Mouse (Mus musculus): ENCODE data around the gene Gm20388.

- TF ChIP-seq CTCF (IDR thresholded peaks at IDR 0.05; ENCODE audit: borderline replicate concordance, extremely low read depth, insufficient read depth, insufficient read length) = no peak
- TF ChIP-seq POLR2A (IDR thresholded peaks at IDR 0.05; ENCODE audit: borderline replicate concordance, extremely low read depth, insufficient read depth, insufficient read length, poor library complexity, severe bottlenecking) = no peak
Observed at GRCm38 (mm10) chr8:124173688-124174087, 4263.0 kb downstream of the Gm20388 start.

Data from brain, embryonic 14.5 days (tissue).